ENCODE assay signal across 23 mouse cellular contexts in the genomic region with DNA sequence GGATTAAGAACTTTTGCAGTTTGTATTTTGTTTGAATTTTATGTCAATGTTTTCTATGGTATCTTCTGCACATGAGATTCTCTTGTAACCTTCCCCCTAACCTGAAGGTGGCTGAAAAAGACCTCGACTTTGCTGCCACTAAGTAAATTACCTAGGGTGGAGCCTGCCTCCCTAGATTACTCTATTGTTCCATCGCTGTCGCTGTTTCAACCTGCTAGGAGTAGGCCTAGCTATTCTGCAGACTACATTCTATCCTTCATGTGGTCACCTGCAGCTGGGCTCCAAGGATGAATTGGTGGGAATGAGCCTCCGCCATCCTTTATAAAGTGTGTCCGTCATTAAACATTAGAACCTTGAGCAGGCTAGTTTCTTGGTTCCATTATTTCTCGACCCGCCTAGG.
"Had no signal": no experiment of that assay in that cellular context is flagged by ENCODE, and none has a peak within 500 bp of the region (broad histone marks: within the 10 kb centered on the region; RNA-seq: fewer than 3 reads in every experiment).

No protein-coding gene starts in this region.

- H3K4me3 ChIP-seq: heart, adult 2 months; heart, embryonic 10.5 days; heart, embryonic 12.5 days; hindbrain, embryonic 10.5 days; hindbrain, embryonic 12.5 days; intestine, embryonic 15.5 days; kidney, embryonic 15.5 days; left cerebral cortex, adult 2 months; limb, embryonic 10.5 days; limb, embryonic 12.5 days; liver, embryonic 13.5 days; liver, embryonic 15.5 days had no signal

- DNase-seq: gastrocnemius, postnatal 14 days; gastrocnemius, postnatal 36 days; heart, adult 11 months; heart, adult 2 months; heart, postnatal 10 days; heart, postnatal 4 days; kidney, adult 18-20 months; kidney, adult 9 months; kidney, postnatal 14 days; kidney, postnatal 36 days; liver; liver, embryonic 13.5 days; liver, postnatal 0 days had no signal

- H3K36me3 ChIP-seq: heart, embryonic 10.5 days; heart, embryonic 12.5 days; hindbrain, embryonic 10.5 days; hindbrain, embryonic 12.5 days; intestine, embryonic 15.5 days; kidney, embryonic 15.5 days; limb, embryonic 10.5 days; limb, embryonic 12.5 days; liver, embryonic 13.5 days; liver, embryonic 15.5 days had no signal

- H3K27me3 ChIP-seq: heart, embryonic 12.5 days; hindbrain, embryonic 12.5 days; intestine, embryonic 15.5 days; kidney, embryonic 15.5 days; limb, embryonic 12.5 days; liver, embryonic 13.5 days; liver, embryonic 15.5 days had no signal

- H3K9me3 ChIP-seq: heart, embryonic 10.5 days; heart, embryonic 12.5 days; hindbrain, embryonic 10.5 days; hindbrain, embryonic 12.5 days; intestine, embryonic 15.5 days; kidney, embryonic 15.5 days; limb, embryonic 10.5 days; limb, embryonic 12.5 days; liver, embryonic 13.5 days; liver, embryonic 15.5 days had no signal

- H3K4me1 ChIP-seq: heart, embryonic 10.5 days; heart, embryonic 12.5 days; hindbrain, embryonic 10.5 days; hindbrain, embryonic 12.5 days; intestine, embryonic 15.5 days; kidney, embryonic 15.5 days; limb, embryonic 10.5 days; limb, embryonic 12.5 days; liver, embryonic 13.5 days; liver, embryonic 15.5 days had no signal
